Mouse (Mus musculus): Measurements from ENCODE around the gene Pdzd11. TPM values are rescaled to one million over a fixed set of nuclear protein-coding genes. Genes with fewer than 3 reads are reported as not detected.

Pdzd11 gene
- total RNA-seq, 2 experiments from 2014 or later, result 39.0 to 43.5 TPM

GRCm38 (mm10) chrX:100594791-100595190 lies 31.6 kb downstream of the Pdzd11 start, which contains the start of gene P2ry4:
TSS of gene P2ry4 (minus strand) at chrX:100594869.
- no peak for DNase-seq (ENCODE audit: low spot score in 2 of 2)
- H3K4me3 ChIP-seq, result no peak within 1 kb of the TSS
- no peak for TF ChIP-seq CTCF (conservative IDR thresholded peaks at IDR 0.05)
- no peak within 1 kb of the TSS for H3K27ac ChIP-seq

Other genes starting within 250 kb of the Pdzd11 start
- gene Otud6a, start 197.6 kb downstream of the Pdzd11 start, total RNA-seq (2021), result not detected
- gene Awat2, start 183.9 kb downstream of the Pdzd11 start, total RNA-seq (2021), result under 1 TPM; 0.22 to 0.31 TPM
- gene Igbp1, start 132.3 kb downstream of the Pdzd11 start, total RNA-seq (2021), result 10 to 100 TPM; 37.3 to 38.8 TPM
- gene Dgat2l6, start 101.7 kb downstream of the Pdzd11 start, total RNA-seq (2021), result under 1 TPM; 0.33 to 0.39 TPM
- not detected for gene Awat1, start 54.3 kb downstream of the Pdzd11 start, total RNA-seq (2021)
- gene P2ry4, start 31.7 kb downstream of the Pdzd11 start, total RNA-seq (2021), result not detected
- under 1 TPM in 1 of 2 experiments, not detected in 1; 0.41 TPM for gene Arr3, start 21.1 kb downstream of the Pdzd11 start, total RNA-seq (2021)
- gene Kif4, start 831 bp downstream of the Pdzd11 start, total RNA-seq (2021), result under 1 TPM; 0.61 to 0.77 TPM
- gene Gdpd2, start 103.3 kb upstream of the Pdzd11 start, total RNA-seq (2021), result 10 to 100 TPM; 10.1 to 18.6 TPM
- gene Dlg3, start 141.2 kb upstream of the Pdzd11 start, total RNA-seq (2021), result 100 to 1,000 TPM; 156 to 163 TPM

Measured in layer of hippocampus, adult 2 months (tissue).